In genomic region chr6:71302097-71302731, GRCm38 (mm10) we compare ENCODE assay signal across 10 mouse cellular contexts. TPM values are rescaled to one million over a fixed set of nuclear protein-coding genes. Genes with fewer than 3 reads are reported as not detected.
A peak's percentile ranks its signal among the peaks of the same experiment; 100 is the strongest.
DNase-seq lines count a peak whose midpoint lies in the region; ATAC-seq and TF ChIP-seq lines count a peak whose summit lies in the region.
"Had no signal": no experiment of that assay in that cellular context is flagged by ENCODE, and none has a peak within 500 bp of the region (broad histone marks: within the 10 kb centered on the region; RNA-seq: fewer than 3 reads in every experiment).

No protein-coding gene starts in this region.

- ATAC-seq in intestine, postnatal 0 days: no peak
- no peak for ATAC-seq in intestine, embryonic 15.5 days
- peak; percentile 53; the same call in 1 of the 2 replicates for ATAC-seq in stomach, embryonic 14.5 days (ENCODE audit: insufficient number of reproducible peaks, insufficient read depth, low FRiP score, low read depth)
- no peak for ATAC-seq in forebrain, embryonic 15.5 days (replicated peaks)

- no peak overlapping the region for H3K9ac ChIP-seq in intestine, postnatal 0 days (ENCODE audit: low read depth, low read length)
- H3K9ac ChIP-seq in intestine, embryonic 15.5 days: no peak overlapping the region
- H3K9ac ChIP-seq in stomach, embryonic 14.5 days (replicated peaks; ENCODE audit: low read depth, low read length): no peak overlapping the region
- no peak overlapping the region for H3K9ac ChIP-seq in forebrain, embryonic 15.5 days (replicated peaks)

- WGBS in intestine, postnatal 0 days: 56% methylated on average over 6 of the region's 6 CpGs
- WGBS in intestine, embryonic 15.5 days: 55% methylated on average over 6 of the region's 6 CpGs
- WGBS in stomach, embryonic 14.5 days: 53% methylated on average over 6 of the region's 6 CpGs
- WGBS in forebrain, embryonic 15.5 days: 77% methylated on average over 6 of the region's 6 CpGs

- H3K9me3 ChIP-seq in intestine, postnatal 0 days (ENCODE audit: control insufficient read depth): no peaks in the 10 kb centered on the region
- H3K9me3 ChIP-seq in intestine, embryonic 15.5 days: no peaks in the 10 kb centered on the region
- H3K9me3 ChIP-seq in stomach, embryonic 14.5 days (ENCODE audit: control insufficient read depth, low read depth, low read length): no peaks in the 10 kb centered on the region
- no peaks in the 10 kb centered on the region for H3K9me3 ChIP-seq in forebrain, embryonic 15.5 days

- H3K36me3 ChIP-seq in intestine, postnatal 0 days (ENCODE audit: control insufficient read depth, insufficient read depth): no peaks in the 10 kb centered on the region
- H3K36me3 ChIP-seq in intestine, embryonic 15.5 days: no peaks in the 10 kb centered on the region
- H3K36me3 ChIP-seq in stomach, embryonic 14.5 days (ENCODE audit: control insufficient read depth, insufficient read depth, low read length): no peaks in the 10 kb centered on the region
- no peaks in the 10 kb centered on the region for H3K36me3 ChIP-seq in forebrain, embryonic 15.5 days

- TF ChIP-seq CTCF in intestine, postnatal 0 days (IDR thresholded peaks at IDR 0.05; ENCODE audit: low read depth): peak; percentile 58

- no peaks in the 10 kb centered on the region for H3K27me3 ChIP-seq in intestine, postnatal 0 days (replicated peaks; ENCODE audit: control insufficient read depth, insufficient read depth, low read length)
- H3K27me3 ChIP-seq in intestine, embryonic 15.5 days (replicated peaks): no peaks in the 10 kb centered on the region
- no peaks in the 10 kb centered on the region for H3K27me3 ChIP-seq in stomach, embryonic 14.5 days (ENCODE audit: control insufficient read depth, insufficient read depth, low read length)
- H3K27me3 ChIP-seq in forebrain, embryonic 15.5 days: no peaks in the 10 kb centered on the region

- H3K4me2 ChIP-seq in intestine, postnatal 0 days (replicated peaks; ENCODE audit: low read depth): no peak overlapping the region
- H3K4me2 ChIP-seq in intestine, embryonic 15.5 days (replicated peaks): no peak overlapping the region
- no peak overlapping the region for H3K4me2 ChIP-seq in stomach, embryonic 14.5 days (replicated peaks; ENCODE audit: low read depth, low read length)
- H3K4me2 ChIP-seq in forebrain, embryonic 15.5 days (replicated peaks): no peak overlapping the region
- H3K4me2 ChIP-seq: liver, embryonic 11.5 days had no signal

- DNase-seq in cerebellum, adult 9-10 months: peak; percentile 22
- no peak for DNase-seq in cerebellum, postnatal 4 days (ENCODE audit: low spot score in 2 of 2)
- peak; percentile 32 for DNase-seq in ES-CJ7 (ENCODE audit: low read depth, low spot score)
- no peak for DNase-seq in spleen, postnatal 10 days (ENCODE audit: low spot score in 2 of 2)
- DNase-seq: kidney, adult 9 months had no signal

- H3K4me1 ChIP-seq in intestine, postnatal 0 days (replicated peaks; ENCODE audit: control insufficient read depth, insufficient read depth, low read length): no peaks in the 10 kb centered on the region
- no peaks in the 10 kb centered on the region for H3K4me1 ChIP-seq in intestine, embryonic 15.5 days (replicated peaks)
- no peaks in the 10 kb centered on the region for H3K4me1 ChIP-seq in stomach, embryonic 14.5 days (ENCODE audit: control insufficient read depth, insufficient read depth, low read length)
- no peaks in the 10 kb centered on the region for H3K4me1 ChIP-seq in forebrain, embryonic 15.5 days

- no peak overlapping the region for H3K27ac ChIP-seq in intestine, postnatal 0 days (ENCODE audit: low read depth, low read length)
- no peak overlapping the region for H3K27ac ChIP-seq in intestine, embryonic 15.5 days
- no peak overlapping the region for H3K27ac ChIP-seq in stomach, embryonic 14.5 days (ENCODE audit: low read length)
- H3K27ac ChIP-seq in forebrain, embryonic 15.5 days (replicated peaks): no peak overlapping the region

- no peak overlapping the region for H3K4me3 ChIP-seq in intestine, postnatal 0 days (ENCODE audit: low read depth, low read length)
- no peak overlapping the region for H3K4me3 ChIP-seq in intestine, embryonic 15.5 days (replicated peaks)
- no peak overlapping the region for H3K4me3 ChIP-seq in stomach, embryonic 14.5 days (ENCODE audit: low read depth, low read length)
- H3K4me3 ChIP-seq in forebrain, embryonic 15.5 days: no peak overlapping the region

RNA-seq across cellular contexts. Expression of gene Smyd1, which starts 19.8 kb away (rescaled TPM):
- polyA plus RNA-seq in intestine, postnatal 0 days (2015; fragmentation: Nextera tagmentation; extraction: Ambion mirVana): 0.08 and 0.13 TPM in 2 replicates
- polyA plus RNA-seq in intestine, embryonic 15.5 days (2015; fragmentation: Nextera tagmentation; extraction: Ambion mirVana): 0.27 and 0.57 TPM in 2 replicates
- polyA plus RNA-seq in stomach, embryonic 14.5 days (2014; fragmentation: Nextera tagmentation; extraction: Ambion mirVana): 0.78 and 0.86 TPM in 2 replicates
- 0.15 and 0.26 TPM in 2 replicates for polyA plus RNA-seq in forebrain, embryonic 15.5 days (2015; fragmentation: Nextera tagmentation; extraction: Ambion mirVana)

RNA-seq across cellular contexts. Expression of gene Cd8b1, which starts 20.4 kb away (rescaled TPM):
- polyA plus RNA-seq in intestine, postnatal 0 days (2015; fragmentation: Nextera tagmentation; extraction: Ambion mirVana): 0.08 and 0.16 TPM in 2 replicates
- polyA plus RNA-seq in intestine, embryonic 15.5 days (2015; fragmentation: Nextera tagmentation; extraction: Ambion mirVana): 0.21 TPM in 1 of 2 replicates, not detected in the other
- 0.27 TPM in 1 of 2 replicates, not detected in the other for polyA plus RNA-seq in stomach, embryonic 14.5 days (2014; fragmentation: Nextera tagmentation; extraction: Ambion mirVana)
- not detected in 2 replicates for polyA plus RNA-seq in forebrain, embryonic 15.5 days (2015; fragmentation: Nextera tagmentation; extraction: Ambion mirVana)
- polyA plus RNA-seq: liver, embryonic 11.5 days had no signal

RNA-seq across cellular contexts. Expression of gene Krcc1, which starts 30.7 kb away (rescaled TPM):
- polyA plus RNA-seq in intestine, postnatal 0 days (2015; fragmentation: Nextera tagmentation; extraction: Ambion mirVana): 109 and 111 TPM in 2 replicates
- 62.2 and 72.5 TPM in 2 replicates for polyA plus RNA-seq in intestine, embryonic 15.5 days (2015; fragmentation: Nextera tagmentation; extraction: Ambion mirVana)
- 53.0 and 58.2 TPM in 2 replicates for polyA plus RNA-seq in stomach, embryonic 14.5 days (2014; fragmentation: Nextera tagmentation; extraction: Ambion mirVana)
- 20.5 and 21.3 TPM in 2 replicates for polyA plus RNA-seq in forebrain, embryonic 15.5 days (2015; fragmentation: Nextera tagmentation; extraction: Ambion mirVana)

Comparison
In these comparisons a context has a peak if more than half of its experiments do, and no peak if none do; other contexts are left out.
1. DNase-seq: peak in cerebellum, adult 9-10 months (single experiment) and ES-CJ7 (single experiment); none in cerebellum, postnatal 4 days (0 of 2) and spleen, postnatal 10 days (0 of 2).